Mouse (Mus musculus) thymus, adult 2 months (tissue): ENCODE measurements at regions not wholly inside any gene's neighbourhood (a gene's known extent, or its start where the extent isn't known, plus 50 kb on each side); places are given as distances from the start of the nearest gene placed in this dataset.

Experiments used
- CTCF ChIP-seq: fragments of 200-500 bp; IDR thresholded peaks from 2 replicates; pipeline ENCODE4 v1.5.1; 2012; ENCODE audit warnings: mild to moderate bottlenecking, control low read depth, low read length, moderate library complexity, borderline replicate concordance; ENCODE audit not compliant: control insufficient read depth, poor library complexity, insufficient read depth; ENCODE audit errors: extremely low read depth
- POLR2A ChIP-seq: fragments of 200-500 bp; IDR thresholded peaks from 2 replicates; pipeline ENCODE4 v1.6.1; 2012; ENCODE audit warnings: mild to moderate bottlenecking, low read length, control low read depth, moderate library complexity; ENCODE audit not compliant: control insufficient read depth, poor library complexity, insufficient read depth; ENCODE audit errors: extremely low read depth

DNA sequence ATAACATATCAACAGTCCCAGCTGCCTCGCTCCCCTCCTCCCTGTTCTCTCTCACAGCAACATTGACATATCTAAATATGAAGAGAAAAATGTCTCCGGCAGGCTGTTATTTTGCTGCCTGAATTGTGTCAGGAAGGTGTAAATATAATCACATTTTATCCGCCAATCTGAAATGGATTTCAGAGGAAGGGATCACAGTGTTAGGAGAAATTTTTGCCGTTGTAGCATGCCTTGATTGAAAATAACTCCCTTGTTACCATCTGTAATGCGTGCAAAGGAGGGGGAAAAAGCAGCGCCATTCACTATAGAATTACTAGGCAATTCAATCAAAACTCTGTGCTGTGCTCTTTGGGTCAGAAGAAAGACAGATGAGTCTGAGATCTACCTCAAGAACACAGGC, 620.3 kb upstream of the Castor2 start:
- TF ChIP-seq POLR2A = no peak
- no peak for TF ChIP-seq CTCF
